Mouse (Mus musculus) liver, postnatal 0 days (tissue): ENCODE measurements around the gene Prpf38a. TPM values are rescaled to one million over a fixed set of nuclear protein-coding genes. Genes with fewer than 3 reads are reported as not detected.

Experiments
- ATAC-seq: fragments of 200-750 bp; cut with Nextera tagmentation; 2 replicates; pipeline ENCODE4 v1.8.0; 2017; ENCODE audit warnings: mild to moderate bottlenecking, moderate library complexity
- DNase-seq: peaks from one replicate; pipeline ENCODE4 v3.0.0-alpha.2; 2016
- H3K27ac ChIP-seq: fragments of 300-500 bp; sonication (generic); 2 replicates; pipeline ENCODE4 v1.5.1; 2014; ENCODE audit warnings: antibody characterized with exemption, moderate library complexity, mild to moderate bottlenecking, low read depth
- H3K27me3 ChIP-seq: fragments of 300-500 bp; sonication (generic); 2 replicates; pipeline ENCODE4 v1.6.1; 2014; ENCODE audit warnings: low read length, control low read depth, mixed read lengths; ENCODE audit not compliant: insufficient read depth
- H3K36me3 ChIP-seq: fragments of 300-500 bp; sonication (generic); replicated peaks from 2 replicates; pipeline ENCODE4 v1.6.1; 2014; ENCODE audit warnings: mild to moderate bottlenecking, control low read depth, low read length, moderate library complexity, mixed read lengths; ENCODE audit not compliant: insufficient read depth
- H3K4me1 ChIP-seq: fragments of 300-500 bp; sonication (generic); 2 replicates; pipeline ENCODE4 v1.6.1; 2014; ENCODE audit warnings: antibody characterized with exemption, mild to moderate bottlenecking, control low read depth; ENCODE audit not compliant: insufficient read depth
- H3K4me2 ChIP-seq: fragments of 300-500 bp; sonication (generic); 2 replicates; pipeline ENCODE4 v1.6.1; 2014; ENCODE audit warnings: low read depth, mild to moderate bottlenecking, low read length, moderate library complexity, mixed read lengths
- H3K4me3 ChIP-seq: fragments of 300-500 bp; sonication (generic); 2 replicates; pipeline ENCODE4 v1.5.1; 2014; ENCODE audit warnings: low read depth, low read length
- H3K9ac ChIP-seq: fragments of 300-500 bp; sonication (generic); replicated peaks from 2 replicates; pipeline ENCODE4 v1.6.1; 2014; ENCODE audit warnings: mild to moderate bottlenecking, moderate library complexity
- H3K9me3 ChIP-seq: fragments of 300-500 bp; sonication (generic); 2 replicates; pipeline ENCODE4 v1.6.1; 2016; ENCODE audit warnings: mild to moderate bottlenecking, control low read depth, low read length, mixed read lengths
- CTCF ChIP-seq: sonication (generic); IDR thresholded peaks from 2 replicates; pipeline ENCODE4 v1.5.1; 2016; ENCODE audit warnings: antibody characterized with exemption, low read depth
- EP300 ChIP-seq: IDR thresholded peaks from 2 replicates; pipeline ENCODE4 v1.6.1; 2016; ENCODE audit warnings: antibody characterized with exemption, low read depth, mild to moderate bottlenecking
- WGBS: fragments of 180-500 bp; shearing (Covaris S2); extraction: QIAGEN DNeasy Blood & Tissue Kit; methylation state at CpG from one replicate; pipeline ENCODE4 v1.1.7; 2014; ENCODE audit not compliant: insufficient replicate concordance; 5-methylcytosine and 5-hydroxymethylcytosine counted together
- polyA plus RNA-seq: library from polyadenylated mRNA; unstranded; fragments of >200 nt; fragmentation: Nextera tagmentation; extraction: Ambion mirVana; gene quantifications from 2 replicates; pipeline ENCODE4 v1.2.1, GENCODE M21; 2015

Prpf38a gene
- polyA plus RNA-seq, 1 experiment from 2014 or later: 23.8 TPM

GRCm38 (mm10) chr4:108618586-108618985 is 39.5 kb upstream of the Prpf38a start:
- DNase-seq (no peak), ATAC-seq (no peak)
- Histone ChIP-seq H3K4me1 (peaks cover 15% of the 10 kb centered on the region), H3K27me3 (no peaks in the 10 kb centered on the region), H3K36me3 (0 out of 2 replicates have a peak, but pooled peaks cover 6% of the 10 kb centered on the region), H3K9me3 (no peaks in the 10 kb centered on the region), H3K4me3 (no peak overlapping the region), H3K9ac (no peak overlapping the region), H3K4me2 (no peak overlapping the region), H3K27ac (no peak overlapping the region)
- TF ChIP-seq CTCF (no peak), EP300 (no peak)
- WGBS: 76% methylated on average over 4 of the region's 4 CpGs

GRCm38 (mm10) chr4:108610935-108611334 is 31.8 kb upstream of the Prpf38a start:
- Histone ChIP-seq H3K27me3 (no peaks in the 10 kb centered on the region), H3K4me3 (no peak overlapping the region), H3K9ac (no peak overlapping the region), H3K27ac (no peak overlapping the region), H3K4me1 (no peaks in the 10 kb centered on the region), H3K9me3 (no peaks in the 10 kb centered on the region), H3K4me2 (no peak overlapping the region), H3K36me3 (peaks cover 18% of the 10 kb centered on the region; the same call in 1 of the 2 replicates)
- TF ChIP-seq EP300 (no peak), CTCF (no peak)
- no peak for DNase-seq
- ATAC-seq: no peak
- 85% methylated on average over 5 of the region's 5 CpGs for WGBS

- DNase-seq: no peak
- WGBS: 92% methylated on average over 3 of the region's 3 CpGs
- peaks cover 33% of the 10 kb centered on the region for H3K36me3 ChIP-seq
Measured at GRCm38 (mm10) chr4:108608651-108609050, 29.5 kb upstream of the Prpf38a start.

GRCm38 (mm10) chr4:108601870-108602269 is 22.7 kb upstream of the Prpf38a start:
- TF ChIP-seq EP300 (no peak), CTCF (no peak)
- ATAC-seq: no peak
- 95% methylated on average over 7 of the region's 7 CpGs for WGBS

More at GRCm38 (mm10) chr4:108608651-108609050, 29.5 kb upstream of the Prpf38a start:
- Histone ChIP-seq H3K27me3 (no peaks in the 10 kb centered on the region), H3K4me1 (no peaks in the 10 kb centered on the region), H3K27ac (no peak overlapping the region), H3K4me2 (no peak overlapping the region), H3K9me3 (no peaks in the 10 kb centered on the region), H3K9ac (no peak overlapping the region), H3K4me3 (no peak overlapping the region)
- no peak for ATAC-seq
- no peak for TF ChIP-seq EP300
- no peak for TF ChIP-seq CTCF

GRCm38 (mm10) chr4:108598306-108598705 is 19.2 kb upstream of the Prpf38a start:
- Histone ChIP-seq H3K27me3 (no peaks in the 10 kb centered on the region), H3K4me3 (no peak overlapping the region), H3K9ac (no peak overlapping the region), H3K27ac (no peak overlapping the region), H3K4me1 (no peaks in the 10 kb centered on the region), H3K9me3 (no peaks in the 10 kb centered on the region), H3K4me2 (no peak overlapping the region), H3K36me3 (peaks cover 36% of the 10 kb centered on the region)
- DNase-seq: no peak
- 83% methylated on average over 4 of the region's 4 CpGs for WGBS
- TF ChIP-seq CTCF (no peak), EP300 (no peak)
- no peak for ATAC-seq

More at GRCm38 (mm10) chr4:108601870-108602269, 22.7 kb upstream of the Prpf38a start:
- H3K4me1 ChIP-seq: no peaks in the 10 kb centered on the region
- no peaks in the 10 kb centered on the region for H3K27me3 ChIP-seq
- no peak overlapping the region for H3K9ac ChIP-seq
- DNase-seq: no peak
- no peak overlapping the region for H3K27ac ChIP-seq
- H3K9me3 ChIP-seq: no peaks in the 10 kb centered on the region
- H3K4me3 ChIP-seq: no peak overlapping the region
- H3K36me3 ChIP-seq: peaks cover 50% of the 10 kb centered on the region
- no peak overlapping the region for H3K4me2 ChIP-seq

GRCm38 (mm10) chr4:108595785-108596184 is 16.6 kb upstream of the Prpf38a start:
- H3K9me3 ChIP-seq: no peaks in the 10 kb centered on the region
- whole genome bisulfite sequencing: 97% methylated on average over 1 of the region's 1 CpGs
- peaks cover 35% of the 10 kb centered on the region for H3K36me3 ChIP-seq
- H3K4me3 ChIP-seq: no peak overlapping the region
- H3K4me1 ChIP-seq: no peaks in the 10 kb centered on the region
- no peak overlapping the region for H3K9ac ChIP-seq
- DNase-seq (no peak), ATAC-seq (no peak)
- TF ChIP-seq CTCF (no peak), EP300 (no peak)
- no peak overlapping the region for H3K4me2 ChIP-seq
- no peak overlapping the region for H3K27ac ChIP-seq
- no peaks in the 10 kb centered on the region for H3K27me3 ChIP-seq

- ATAC-seq: no peak
- Histone ChIP-seq H3K9me3 (no peaks in the 10 kb centered on the region), H3K36me3 (peaks cover 30% of the 10 kb centered on the region), H3K4me2 (no peak overlapping the region), H3K27ac (no peak overlapping the region), H3K4me1 (no peaks in the 10 kb centered on the region), H3K27me3 (no peaks in the 10 kb centered on the region), H3K4me3 (no peak overlapping the region), H3K9ac (no peak overlapping the region)
- no peak for DNase-seq
- WGBS: 87% methylated on average over 2 of the region's 2 CpGs
- TF ChIP-seq CTCF: no peak
- no peak for TF ChIP-seq EP300
Measured at GRCm38 (mm10) chr4:108593376-108593775, 14.2 kb upstream of the Prpf38a start.
